Mouse (Mus musculus) midbrain, embryonic 14.5 days (tissue): Measurements from ENCODE around the gene Ccn1. TPM values are rescaled to one million over a fixed set of nuclear protein-coding genes. Genes with fewer than 3 reads are reported as not detected.
A peak's percentile ranks its signal among the peaks of the same experiment; 100 is the strongest.

Source experiments
- ATAC-seq: fragments of 200-750 bp; cut with Nextera tagmentation; 2 replicates; pipeline ENCODE4 v1.8.0; 2017; ENCODE audit warnings: moderate number of reproducible peaks, moderate library complexity; ENCODE audit not compliant: low FRiP score, low TSS enrichment
- DNase-seq: peaks from one replicate; pipeline ENCODE4 v3.0.0-alpha.2; 2015
- H3K27ac ChIP-seq: fragments of 300-500 bp; sonication (generic); replicated peaks from 2 replicates; pipeline ENCODE4 v1.5.1; 2014; ENCODE audit warnings: mild to moderate bottlenecking, low read depth, low read length, moderate library complexity
- H3K27me3 ChIP-seq: fragments of 300-500 bp; sonication (generic); 2 replicates; pipeline ENCODE4 v1.6.1; 2014; ENCODE audit warnings: low read length, control low read depth, mixed read lengths; ENCODE audit not compliant: control insufficient read depth, insufficient read depth
- H3K36me3 ChIP-seq: fragments of 300-500 bp; sonication (generic); 2 replicates; pipeline ENCODE4 v1.6.1; 2014; ENCODE audit warnings: low read length, control low read depth; ENCODE audit not compliant: control insufficient read depth, insufficient read depth
- H3K4me1 ChIP-seq: fragments of 300-500 bp; sonication (generic); 2 replicates; pipeline ENCODE4 v1.6.1; 2014; ENCODE audit warnings: mild to moderate bottlenecking, antibody characterized with exemption, low read length, control low read depth; ENCODE audit not compliant: control insufficient read depth, insufficient read depth
- H3K4me2 ChIP-seq: fragments of 300-500 bp; sonication (generic); 2 replicates; pipeline ENCODE4 v1.6.1; 2014; ENCODE audit warnings: mild to moderate bottlenecking, low read length, moderate library complexity
- H3K4me3 ChIP-seq: fragments of 300-500 bp; sonication (generic); replicated peaks from 2 replicates; pipeline ENCODE4 v1.5.1; 2014; ENCODE audit warnings: low read depth, low read length
- H3K9ac ChIP-seq: fragments of 300-500 bp; sonication (generic); replicated peaks from 2 replicates; pipeline ENCODE4 v1.6.1; 2014; ENCODE audit warnings: mild to moderate bottlenecking, low read length, moderate library complexity
- H3K9me3 ChIP-seq: fragments of 300-500 bp; sonication (generic); 2 replicates; pipeline ENCODE4 v1.6.1; 2016; ENCODE audit warnings: low read length, control low read depth, mixed read lengths; ENCODE audit not compliant: control insufficient read depth
- WGBS: fragments of 180-500 bp; shearing (Covaris S2); extraction: QIAGEN DNeasy Blood & Tissue Kit; methylation state at CpG from one replicate; pipeline ENCODE4 v1.1.7; 2014; 5-methylcytosine and 5-hydroxymethylcytosine counted together
- polyA plus RNA-seq: library from polyadenylated mRNA; unstranded; fragments of >200 nt; fragmentation: Nextera tagmentation; extraction: Ambion mirVana; gene quantifications from 2 replicates; pipeline ENCODE4 v1.2.1, GENCODE M21; 2014

Gene Ccn1
- polyA plus RNA-seq, 1 experiment from 2014 or later, result 5.6 TPM

DNA sequence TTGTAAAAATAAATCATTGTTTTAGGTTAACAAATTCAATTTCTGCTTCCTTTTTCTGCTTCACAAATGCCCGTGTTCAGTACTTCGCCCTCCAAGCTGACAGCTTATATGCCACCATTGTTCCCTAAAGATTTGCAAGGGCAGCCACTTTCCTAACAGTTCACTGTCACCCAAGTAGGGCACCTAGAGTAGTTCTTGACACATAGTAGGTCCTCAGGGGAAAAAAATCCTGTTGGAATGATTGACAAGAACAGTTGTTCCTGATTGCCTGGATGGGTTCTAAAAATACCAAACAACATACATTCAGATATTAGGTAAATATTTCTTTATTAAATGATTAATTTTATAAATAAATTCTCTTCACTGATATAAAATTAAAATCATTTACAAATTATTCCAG lies 3.1 kb downstream of the Ccn1 start:
- Histone ChIP-seq H3K36me3 (no peaks in the 10 kb centered on the region), H3K4me3 (no peak overlapping the region), H3K4me1 (peaks cover 18% of the 10 kb centered on the region), H3K27me3 (peaks cover 12% of the 10 kb centered on the region), H3K9ac (no peak overlapping the region), H3K27ac (no peak overlapping the region), H3K9me3 (no peaks in the 10 kb centered on the region), H3K4me2 (no peak overlapping the region)
- 59% methylated on average over 2 of the region's 2 CpGs for WGBS
- ATAC-seq, result no peak
- DNase-seq, result no peak

DNA sequence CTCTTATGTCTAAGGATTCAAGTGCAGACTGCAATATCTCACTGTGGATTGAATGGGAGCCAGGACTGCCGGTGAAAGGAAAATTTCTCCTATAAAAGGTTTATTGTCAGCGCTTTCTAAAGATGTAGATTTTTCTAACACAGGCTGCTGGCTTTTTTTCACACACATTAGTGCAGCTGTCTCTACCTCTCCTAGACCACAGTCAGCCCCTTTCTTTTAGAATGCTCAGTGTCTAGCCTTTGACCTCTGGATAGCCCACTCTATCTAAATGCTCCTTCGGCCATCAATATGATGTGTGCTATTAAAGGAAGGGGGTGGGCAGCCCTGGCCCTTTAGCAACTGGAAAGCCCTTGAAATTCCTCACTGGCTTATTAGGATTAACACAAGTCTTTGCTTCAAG lies 3.8 kb downstream of the Ccn1 start:
- H3K27me3 ChIP-seq, result peaks cover 8% of the 10 kb centered on the region
- H3K9me3 ChIP-seq, result no peaks in the 10 kb centered on the region
- H3K27ac ChIP-seq, result no peak overlapping the region
- no peak overlapping the region for H3K4me3 ChIP-seq
- no peak overlapping the region for H3K9ac ChIP-seq
- no peak for ATAC-seq
- peaks cover 12% of the 10 kb centered on the region for H3K4me1 ChIP-seq
- 12% methylated on average over 3 of the region's 3 CpGs for WGBS
- DNase-seq, result peak; percentile 39
- no peaks in the 10 kb centered on the region for H3K36me3 ChIP-seq
- no peak overlapping the region for H3K4me2 ChIP-seq

DNA sequence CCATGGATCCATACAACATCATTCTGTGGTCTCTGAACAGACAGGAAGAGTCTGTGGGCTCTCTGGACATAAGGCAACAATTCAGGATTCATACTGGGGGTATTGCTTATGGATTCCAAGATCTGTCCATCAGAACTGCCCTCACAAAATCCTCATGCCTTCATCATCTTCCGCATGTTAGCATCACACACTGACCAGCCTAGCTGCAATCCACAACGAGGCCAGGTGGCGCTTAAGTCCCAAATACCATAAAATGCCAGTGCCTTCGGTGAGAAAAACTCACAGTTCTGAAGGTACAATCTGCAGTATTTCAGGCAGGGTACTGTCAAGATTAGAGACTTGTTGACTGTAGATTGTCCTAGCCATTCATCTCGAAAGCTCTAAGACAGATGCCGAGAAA lies 4.3 kb downstream of the Ccn1 start:
- H3K9ac ChIP-seq, result no peak overlapping the region
- H3K36me3 ChIP-seq, result no peaks in the 10 kb centered on the region
- no peak overlapping the region for H3K27ac ChIP-seq
- ATAC-seq, result no peak
- H3K4me2 ChIP-seq, result no peak overlapping the region
- H3K4me3 ChIP-seq, result no peak overlapping the region
- 62% methylated on average over 6 of the region's 6 CpGs for WGBS
- H3K27me3 ChIP-seq, result peaks cover 8% of the 10 kb centered on the region
- DNase-seq, result no peak
- H3K9me3 ChIP-seq, result no peaks in the 10 kb centered on the region
- H3K4me1 ChIP-seq, result peaks cover 8% of the 10 kb centered on the region

DNA sequence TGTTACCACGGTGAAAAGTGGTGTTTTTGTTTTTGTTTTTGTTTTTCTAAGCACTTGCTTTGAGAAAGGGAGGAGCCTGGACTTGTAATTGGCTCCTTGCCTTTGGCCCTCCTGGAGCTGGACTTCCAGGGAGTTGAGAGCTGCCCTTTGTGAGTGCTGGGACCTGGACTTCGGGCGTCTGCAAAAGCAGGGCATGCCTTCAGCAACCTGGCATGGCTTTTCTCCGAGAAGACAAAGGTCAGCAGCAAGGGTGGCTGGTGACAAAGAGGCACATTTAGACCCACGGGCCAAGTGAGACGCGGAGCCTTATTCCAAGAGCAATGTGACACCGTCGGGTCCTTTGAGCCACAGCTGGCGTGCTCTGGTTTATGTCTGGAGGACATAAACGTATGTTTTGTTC lies 6.9 kb downstream of the Ccn1 start:
- no peak overlapping the region for H3K4me3 ChIP-seq
- H3K27me3 ChIP-seq, result no peaks in the 10 kb centered on the region
- no peak overlapping the region for H3K4me2 ChIP-seq
- H3K36me3 ChIP-seq, result no peaks in the 10 kb centered on the region
- no peaks in the 10 kb centered on the region for H3K9me3 ChIP-seq
- H3K27ac ChIP-seq, result no peak overlapping the region
- H3K4me1 ChIP-seq, result peaks cover 10% of the 10 kb centered on the region; the same call in 1 of the 2 replicates
- H3K9ac ChIP-seq, result no peak overlapping the region
- ATAC-seq, result no peak
- no peak for DNase-seq
- WGBS, result 69% methylated on average over 11 of the region's 11 CpGs

DNA sequence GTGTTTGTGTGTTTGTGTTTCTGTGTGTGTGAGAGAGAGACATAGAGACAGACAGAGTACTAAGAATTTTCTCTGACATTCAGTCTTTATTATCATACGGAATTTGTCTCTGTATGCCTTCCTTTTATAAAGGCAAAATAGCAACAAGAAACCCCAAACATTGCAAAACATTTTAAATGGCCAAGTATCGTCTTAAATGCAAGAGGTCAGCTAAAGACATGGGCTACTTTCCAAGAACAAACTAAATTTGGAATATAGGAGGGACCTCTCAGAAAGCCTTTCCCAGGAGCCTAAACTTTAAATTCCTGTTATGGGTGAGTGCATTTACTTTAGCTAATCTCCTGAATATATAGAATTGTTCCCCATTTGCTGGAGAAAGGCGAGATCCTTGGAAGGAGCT lies 7.9 kb downstream of the Ccn1 start:
- 77% methylated on average over 3 of the region's 3 CpGs for WGBS
- Histone ChIP-seq H3K4me1 (peaks cover 10% of the 10 kb centered on the region; the same call in 1 of the 2 replicates), H3K27ac (no peak overlapping the region), H3K9me3 (no peaks in the 10 kb centered on the region), H3K4me2 (no peak overlapping the region), H3K4me3 (no peak overlapping the region), H3K27me3 (no peaks in the 10 kb centered on the region), H3K36me3 (no peaks in the 10 kb centered on the region), H3K9ac (no peak overlapping the region)
- ATAC-seq (no peak), DNase-seq (no peak)

DNA sequence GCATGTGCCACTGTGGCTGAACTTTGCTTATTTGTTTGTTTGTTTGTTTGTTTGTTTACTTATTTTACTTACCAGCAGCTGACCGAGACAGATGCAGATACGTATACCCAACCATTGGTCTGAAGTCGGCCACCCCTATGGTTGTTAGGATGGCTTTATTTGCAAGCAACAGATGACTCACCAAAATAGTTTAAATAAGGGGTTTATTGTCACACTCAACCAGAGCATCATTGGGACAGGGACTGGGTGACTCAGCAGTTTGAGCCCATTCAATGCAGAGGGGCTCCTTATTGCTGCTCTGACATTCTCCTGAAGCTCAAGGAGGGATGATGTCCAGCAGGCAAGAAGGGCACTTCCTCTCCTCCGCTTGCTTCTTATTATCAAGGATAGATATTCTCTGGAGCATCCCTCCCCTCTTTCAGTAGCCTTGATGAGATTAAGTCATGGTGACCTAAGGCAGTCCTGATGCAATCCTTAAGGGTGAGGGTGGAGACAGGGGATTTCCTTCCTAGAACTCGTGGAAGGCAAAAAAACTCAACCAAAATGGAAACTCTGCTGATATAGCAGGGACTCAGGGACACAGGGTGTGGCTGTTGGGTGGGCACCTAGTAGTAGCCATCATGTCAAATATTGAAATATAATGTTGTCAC lies 8.6 kb downstream of the Ccn1 start:
- no peak for ATAC-seq
- peaks cover 10% of the 10 kb centered on the region; the same call in 1 of the 2 replicates for H3K4me1 ChIP-seq
- no peaks in the 10 kb centered on the region for H3K9me3 ChIP-seq
- H3K36me3 ChIP-seq, result no peaks in the 10 kb centered on the region
- H3K27me3 ChIP-seq, result no peaks in the 10 kb centered on the region
- DNase-seq, result no peak
- H3K4me3 ChIP-seq, result no peak overlapping the region
- no peak overlapping the region for H3K4me2 ChIP-seq
- H3K27ac ChIP-seq, result no peak overlapping the region
- WGBS, result 80% methylated on average over 5 of the region's 5 CpGs
- H3K9ac ChIP-seq, result no peak overlapping the region

DNA sequence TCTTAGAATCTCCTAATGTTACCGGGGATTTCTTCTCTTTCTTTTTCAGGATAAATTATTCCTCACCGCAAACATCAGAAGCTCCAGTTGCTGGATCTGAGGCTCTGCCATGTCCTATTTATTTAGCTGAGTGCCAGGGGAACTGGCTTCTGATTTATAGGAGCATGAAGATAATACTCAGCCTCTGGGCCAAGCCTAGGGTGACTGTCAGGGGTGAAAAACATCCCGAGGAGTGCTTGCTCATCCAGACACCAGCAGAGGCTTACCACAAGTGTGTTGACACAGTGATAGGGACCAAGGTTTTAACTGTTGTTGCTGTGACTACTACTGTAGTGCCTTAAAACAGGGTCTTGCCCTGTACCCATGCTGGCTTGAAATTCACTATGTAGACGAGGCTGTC lies 9.2 kb downstream of the Ccn1 start:
- Histone ChIP-seq H3K36me3 (no peaks in the 10 kb centered on the region), H3K9ac (no peak overlapping the region), H3K27me3 (no peaks in the 10 kb centered on the region), H3K4me1 (peaks cover 10% of the 10 kb centered on the region; the same call in 1 of the 2 replicates), H3K27ac (no peak overlapping the region), H3K9me3 (no peaks in the 10 kb centered on the region), H3K4me3 (no peak overlapping the region), H3K4me2 (no peak overlapping the region)
- 52% methylated on average over 4 of the region's 4 CpGs for WGBS
- 0 out of 2 replicates have a peak, but pooled peaks have one; percentile 14 for ATAC-seq
- DNase-seq, result no peak

DNA sequence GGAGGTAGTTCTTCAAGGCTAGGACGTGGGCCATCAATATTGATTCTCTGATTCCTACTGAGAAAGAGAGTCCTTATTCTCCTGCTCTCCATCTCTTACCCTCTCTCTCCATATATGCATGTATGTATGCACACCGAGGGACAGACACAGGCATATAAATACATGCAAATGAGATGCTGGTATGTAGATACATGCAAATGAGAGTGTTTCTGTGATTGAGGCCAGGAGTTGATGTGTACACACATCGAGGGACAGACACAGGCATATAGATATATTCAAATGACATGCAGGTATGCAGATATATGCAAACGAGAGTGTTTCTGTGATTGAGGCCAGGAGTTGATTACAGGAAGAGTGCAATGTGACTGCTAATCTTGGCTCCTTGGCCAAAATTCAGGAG lies 9.6 kb downstream of the Ccn1 start:
- H3K4me3 ChIP-seq, result no peak overlapping the region
- H3K27me3 ChIP-seq, result no peaks in the 10 kb centered on the region
- no peaks in the 10 kb centered on the region for H3K36me3 ChIP-seq
- no peak overlapping the region for H3K9ac ChIP-seq
- H3K27ac ChIP-seq, result peak overlapping the region; percentile 55; the same call in 1 of the 2 replicates
- peaks cover 10% of the 10 kb centered on the region; the same call in 1 of the 2 replicates for H3K4me1 ChIP-seq
- DNase-seq (peak; percentile 32), ATAC-seq (peak; percentile 70)
- H3K4me2 ChIP-seq, result no peak overlapping the region
- WGBS, result 49% methylated on average over 4 of the region's 4 CpGs
- no peaks in the 10 kb centered on the region for H3K9me3 ChIP-seq

DNA sequence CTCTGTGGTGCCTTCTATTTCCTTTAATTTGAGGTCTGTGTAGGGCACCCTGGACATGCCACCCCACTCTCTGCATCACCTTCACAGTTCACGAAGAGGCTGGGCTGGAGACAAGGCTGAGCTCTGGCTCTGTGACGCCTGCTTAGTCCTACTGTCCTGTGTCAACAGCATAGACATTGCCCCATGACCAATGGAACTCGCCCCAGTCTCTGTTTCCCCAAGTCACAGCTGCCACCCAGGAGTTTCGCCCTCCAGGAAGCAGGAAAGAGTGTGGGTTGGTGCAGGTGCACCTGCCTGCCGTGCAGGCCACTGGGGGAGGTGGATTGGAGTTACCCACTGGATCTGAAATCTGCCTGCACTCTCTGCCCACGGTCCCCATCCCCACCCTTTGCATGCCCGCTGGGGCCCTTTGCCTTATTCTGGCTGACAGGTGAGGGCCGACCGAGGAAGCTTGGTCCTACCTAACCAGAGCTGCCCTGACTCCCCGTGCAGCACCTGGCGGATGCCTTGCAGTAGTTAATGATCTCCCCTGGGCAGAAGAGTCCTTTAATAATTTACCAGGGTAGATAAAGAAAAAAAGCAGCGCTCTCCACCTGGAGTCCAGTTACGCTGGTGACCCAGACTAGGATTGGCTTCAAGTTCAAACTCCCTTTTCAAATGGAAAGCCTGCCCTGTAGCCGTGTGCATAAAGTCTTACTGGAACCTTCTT lies 15.6 kb downstream of the Ccn1 start:
- Histone ChIP-seq H3K36me3 (no peaks in the 10 kb centered on the region), H3K4me3 (no peak overlapping the region), H3K9me3 (no peaks in the 10 kb centered on the region), H3K4me1 (no peaks in the 10 kb centered on the region), H3K4me2 (no peak overlapping the region), H3K27ac (no peak overlapping the region), H3K9ac (no peak overlapping the region), H3K27me3 (no peaks in the 10 kb centered on the region)
- no peak for ATAC-seq
- no peak for DNase-seq
- WGBS, result 79% methylated on average over 14 of the region's 14 CpGs
